Mouse (Mus musculus) brown adipose tissue, adult 24 weeks (tissue): ENCODE results near the gene Arhgef19. TPM values are rescaled to one million over a fixed set of nuclear protein-coding genes. Genes with fewer than 3 reads are reported as not detected.

Experiments
- H3K27ac ChIP-seq: fragments of 200-500 bp; replicated peaks from 2 replicates; pipeline ENCODE4 v1.5.1; 2012; ENCODE audit warnings: low read depth, mild to moderate bottlenecking, low read length
- H3K4me1 ChIP-seq: fragments of 200-500 bp; 2 replicates; pipeline ENCODE4 v1.6.1; 2012; ENCODE audit warnings: low read length, mixed read lengths; ENCODE audit not compliant: control insufficient read depth, insufficient read depth, insufficient read length
- H3K4me3 ChIP-seq: fragments of 200-500 bp; 2 replicates; pipeline ENCODE4 v1.5.1; 2012; ENCODE audit warnings: low read depth, mild to moderate bottlenecking, low read length, moderate library complexity; ENCODE audit not compliant: insufficient read depth
- polyA plus RNA-seq: library from polyadenylated mRNA; stranded (reverse); fragments of >200 nt; gene quantifications from 2 replicates; pipeline ENCODE4 v1.2.4, GENCODE M21; 2012; ENCODE audit not compliant: missing spikeins, insufficient read depth, insufficient read length

The Arhgef19 gene
- polyA plus RNA-seq, 1 experiment, result 3.2 TPM

DNA sequence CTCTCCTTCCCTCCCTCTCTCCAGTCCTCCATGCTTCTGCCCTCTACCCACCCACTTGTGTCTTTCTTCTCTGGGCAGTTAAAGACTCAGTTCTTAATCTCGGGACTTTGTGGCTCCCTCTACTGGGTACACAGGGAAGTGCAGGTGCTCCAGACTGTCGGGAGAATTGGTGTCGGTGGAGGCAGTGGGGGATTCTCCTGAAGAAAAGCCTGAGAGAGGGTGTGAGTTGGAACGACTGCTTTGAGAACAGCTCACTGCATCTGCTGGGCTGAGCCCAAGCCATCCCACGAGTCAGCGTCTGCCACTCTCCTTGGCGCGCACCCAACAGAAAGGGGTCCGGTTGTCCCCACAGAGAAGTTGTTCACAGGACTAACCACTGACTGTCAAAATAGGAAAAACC, 28.5 kb downstream of the Arhgef19 start:
- Histone ChIP-seq H3K4me1 (peaks cover 9% of the 10 kb centered on the region), H3K4me3 (no peak overlapping the region), H3K27ac (no peak overlapping the region)

DNA sequence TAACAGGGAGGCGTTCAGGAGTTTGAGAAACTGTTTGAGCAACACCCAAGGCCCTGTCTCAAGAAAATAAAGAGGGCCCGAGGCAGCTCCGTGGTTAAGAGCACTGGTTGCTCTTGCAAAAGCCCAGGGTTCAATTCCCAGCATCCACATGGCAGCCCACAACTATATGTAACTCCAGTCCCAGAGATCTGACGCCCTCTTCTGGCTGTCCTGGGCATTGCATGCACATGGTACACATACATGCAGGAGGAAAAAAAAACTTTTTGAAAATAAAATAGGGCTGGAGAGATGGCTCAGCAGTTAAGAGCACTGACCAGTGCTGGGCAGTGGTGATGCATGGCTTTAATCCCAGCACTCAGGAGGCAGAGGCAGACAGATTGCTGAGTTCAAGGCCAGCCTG, 29.1 kb downstream of the Arhgef19 start:
- no peak overlapping the region for H3K4me3 ChIP-seq
- H3K27ac ChIP-seq, result no peak overlapping the region
- H3K4me1 ChIP-seq, result peaks cover 9% of the 10 kb centered on the region

DNA sequence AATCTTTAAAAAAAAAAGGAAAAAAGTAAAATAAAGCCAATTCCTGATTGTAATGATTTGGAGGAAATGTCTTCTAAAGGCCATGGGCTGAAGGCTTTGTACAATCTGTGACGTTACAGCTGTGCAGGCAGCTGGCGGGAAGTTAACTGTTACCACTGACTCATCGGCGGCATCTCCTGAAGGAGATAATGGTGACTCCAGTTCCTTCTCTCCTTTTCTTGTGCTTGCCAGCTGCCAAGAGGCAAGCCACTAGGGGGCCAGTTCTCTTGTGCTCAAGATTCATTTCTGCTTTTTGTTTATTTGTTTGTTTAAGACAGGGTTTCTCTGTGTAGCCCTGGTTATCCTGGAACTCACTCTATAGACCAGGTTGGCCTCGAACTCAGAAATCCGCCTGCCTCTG, 29.8 kb downstream of the Arhgef19 start:
- Histone ChIP-seq H3K4me3 (no peak overlapping the region), H3K4me1 (peaks cover 9% of the 10 kb centered on the region), H3K27ac (no peak overlapping the region)

DNA sequence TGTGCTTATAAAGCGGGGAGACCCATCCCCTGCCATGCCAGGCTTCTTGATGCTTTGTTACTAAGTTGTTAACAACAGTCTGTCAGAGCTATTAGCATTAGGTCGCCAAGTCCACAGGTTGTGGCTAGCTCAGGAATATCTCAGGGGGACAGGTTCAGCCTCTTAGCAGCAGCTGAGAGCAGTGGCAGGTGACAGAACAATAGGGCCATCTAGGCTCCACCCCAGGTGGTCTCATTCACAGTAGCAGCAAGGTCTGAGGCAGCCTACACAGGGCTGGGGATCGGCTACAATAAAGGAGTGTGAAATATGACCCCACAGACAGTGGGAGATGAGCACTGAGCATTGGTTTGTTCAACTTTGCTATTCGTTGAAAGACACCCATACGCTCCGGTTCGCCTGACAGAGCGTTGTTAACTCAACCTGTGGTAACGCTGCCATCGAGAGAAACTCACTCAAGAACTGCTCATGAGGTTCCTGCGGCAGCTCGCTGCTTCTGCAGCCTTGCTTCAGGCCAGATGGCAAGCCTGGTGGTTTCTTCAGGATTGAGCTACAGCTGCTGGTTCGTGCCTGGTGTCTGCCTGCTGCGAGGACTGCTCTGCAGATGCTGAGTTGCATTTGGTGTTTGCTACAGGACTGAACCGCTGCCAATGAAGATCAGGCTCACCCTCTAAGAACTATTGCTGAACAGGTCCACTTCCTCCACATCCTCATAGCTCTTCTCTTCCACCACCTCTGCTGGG, 31.1 kb downstream of the Arhgef19 start:
- H3K4me1 ChIP-seq, result peaks cover 9% of the 10 kb centered on the region
- H3K4me3 ChIP-seq, result no peak overlapping the region
- no peak overlapping the region for H3K27ac ChIP-seq

DNA sequence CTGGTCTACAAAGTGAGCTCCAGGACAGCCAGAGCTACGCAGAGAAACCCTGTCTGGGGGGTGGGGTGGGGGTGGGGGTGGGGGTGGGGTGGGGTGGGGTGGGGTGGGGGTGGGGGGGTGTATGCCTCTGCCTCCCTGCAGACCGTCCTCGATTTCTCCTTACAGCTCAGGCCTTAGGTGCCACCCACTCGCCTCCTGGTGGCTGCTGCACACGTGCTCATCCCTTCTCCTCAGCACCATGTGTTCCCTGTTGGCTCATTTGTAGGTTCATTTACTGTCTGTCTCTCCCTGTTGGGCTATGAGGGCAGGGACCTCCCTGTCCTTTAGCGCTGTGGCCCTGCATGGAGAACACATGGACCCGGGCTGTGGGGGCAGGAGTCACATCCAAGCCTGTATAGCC, 31.9 kb downstream of the Arhgef19 start:
- Histone ChIP-seq H3K27ac (no peak overlapping the region), H3K4me1 (peaks cover 9% of the 10 kb centered on the region), H3K4me3 (no peak overlapping the region)

DNA sequence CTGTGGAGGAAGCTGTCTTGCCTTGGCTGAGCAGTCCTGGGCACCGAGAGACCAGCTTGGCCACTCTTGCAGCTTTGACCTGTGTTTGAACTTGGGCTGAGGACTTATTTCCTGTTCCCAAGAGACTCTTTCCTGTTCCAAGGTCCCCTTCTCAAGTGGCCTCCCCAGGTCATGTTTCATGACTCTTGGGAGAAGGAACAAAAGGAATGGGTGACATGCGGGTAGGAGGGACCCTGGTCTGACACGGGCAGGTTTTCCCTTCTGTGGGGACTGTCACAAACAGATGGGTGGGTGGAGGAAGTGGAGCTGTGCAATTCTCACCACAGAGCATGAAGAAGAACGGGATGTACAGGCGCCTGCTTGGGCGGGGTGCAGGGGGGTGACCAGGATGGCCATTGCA, 32.4 kb downstream of the Arhgef19 start:
- Histone ChIP-seq H3K27ac (no peak overlapping the region), H3K4me3 (no peak overlapping the region), H3K4me1 (peaks cover 9% of the 10 kb centered on the region)

DNA sequence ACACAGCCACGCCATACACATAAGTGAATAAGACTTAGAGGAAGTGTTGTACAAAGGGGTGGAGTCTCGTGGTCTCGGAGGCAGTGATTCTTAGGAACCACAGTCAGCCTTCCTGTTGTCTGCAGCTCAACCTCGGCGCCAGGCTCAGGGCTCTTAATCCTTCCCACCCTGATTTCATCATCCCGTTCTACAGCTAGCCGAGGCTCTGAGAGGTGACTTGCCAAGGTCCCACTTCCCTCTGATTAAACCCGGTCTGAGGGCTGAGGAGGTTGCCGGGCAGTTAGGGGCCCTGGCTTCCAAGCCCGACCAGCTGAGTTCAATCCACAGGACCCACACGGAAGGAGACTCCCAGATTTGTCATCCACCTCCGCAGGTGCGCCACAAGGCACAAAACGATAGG, 33.6 kb downstream of the Arhgef19 start:
- Histone ChIP-seq H3K27ac (no peak overlapping the region), H3K4me3 (peak overlapping the region; percentile 36), H3K4me1 (peaks cover 17% of the 10 kb centered on the region)

DNA sequence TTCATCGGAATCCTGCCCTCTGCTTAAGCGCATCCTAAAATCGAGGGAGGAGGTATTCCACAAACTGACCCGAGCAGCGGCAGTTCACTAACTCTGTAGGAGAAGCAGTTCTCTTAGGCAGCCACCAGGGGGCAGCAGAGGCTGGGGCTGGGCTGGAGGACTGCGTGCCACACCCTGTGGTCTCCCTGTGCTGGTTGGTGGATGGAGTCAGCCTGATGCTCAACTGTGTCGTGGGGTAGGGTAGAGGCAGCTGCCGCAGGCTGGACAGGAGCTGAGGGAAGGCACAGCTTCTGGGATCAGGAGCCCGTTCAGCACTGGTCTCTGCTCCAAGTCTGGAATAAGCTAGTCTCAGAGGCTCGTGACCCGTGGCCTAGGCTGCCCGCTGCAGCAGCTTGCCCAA, 34.0 kb downstream of the Arhgef19 start:
- H3K4me3 ChIP-seq, result peak overlapping the region; percentile 36
- no peak overlapping the region for H3K27ac ChIP-seq
- peaks cover 18% of the 10 kb centered on the region for H3K4me1 ChIP-seq

DNA sequence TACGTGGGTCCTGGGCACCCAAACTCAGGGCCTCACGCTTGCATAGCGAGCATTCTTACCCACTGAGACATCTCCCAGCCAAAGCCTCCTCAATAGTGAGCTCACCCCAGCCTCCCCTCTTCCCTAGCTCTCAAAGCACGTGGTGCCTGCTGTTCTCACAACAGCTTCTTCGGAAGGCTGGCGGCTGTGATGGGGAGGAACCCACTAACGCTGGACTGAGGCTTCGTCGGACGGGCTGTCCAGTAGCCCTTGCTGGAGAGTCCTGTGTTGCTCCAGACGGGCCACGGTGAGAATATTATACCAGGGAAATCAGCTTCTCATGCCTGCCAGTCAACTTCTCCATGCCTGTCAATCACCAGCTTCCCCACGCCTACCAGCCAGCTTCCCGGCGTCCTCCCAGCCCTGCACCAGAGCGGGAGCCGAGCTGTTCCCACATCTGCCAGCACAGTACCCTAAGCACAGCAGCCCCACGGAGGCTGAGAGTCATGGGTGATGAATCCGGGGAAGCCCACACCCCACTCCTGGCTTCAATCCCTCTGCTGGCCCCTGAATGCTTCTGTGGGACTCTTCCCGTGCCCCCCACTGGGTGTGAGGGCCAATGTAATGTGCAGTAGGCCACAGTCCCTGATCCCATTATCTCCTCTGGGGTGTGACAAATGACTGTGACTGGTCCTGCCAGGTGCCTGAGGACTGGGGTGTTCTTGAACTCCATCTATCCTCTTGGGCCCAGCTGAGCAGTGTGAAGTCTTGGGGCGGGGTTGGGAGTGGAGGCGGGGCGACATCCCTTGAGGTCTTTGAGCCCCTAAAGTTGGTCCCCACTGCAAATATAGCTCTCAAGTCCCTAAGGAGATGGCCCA, 35.4 kb downstream of the Arhgef19 start:
- Histone ChIP-seq H3K4me3 (no peak overlapping the region), H3K4me1 (peaks cover 18% of the 10 kb centered on the region), H3K27ac (no peak overlapping the region)

DNA sequence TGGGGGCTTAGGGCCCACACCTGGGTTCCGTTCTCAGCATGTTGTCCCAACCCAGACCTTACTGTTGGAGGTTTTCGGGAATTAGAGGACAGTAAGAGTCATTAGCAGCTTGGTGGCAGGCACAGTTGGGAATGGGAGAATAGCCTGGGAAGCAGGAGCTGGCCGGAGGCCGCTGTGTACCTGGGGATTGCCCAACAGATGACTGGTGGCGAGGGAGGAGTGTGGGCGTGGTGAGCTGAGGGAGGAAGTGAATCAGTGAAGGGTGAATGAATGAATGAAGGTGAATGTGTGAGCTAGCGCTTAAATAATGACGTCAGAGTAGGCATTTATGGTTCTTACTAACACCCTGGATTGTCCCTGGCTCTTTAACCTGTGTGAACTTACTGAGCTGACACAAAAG, 37.9 kb downstream of the Arhgef19 start:
- peaks cover 23% of the 10 kb centered on the region for H3K4me1 ChIP-seq
- no peak overlapping the region for H3K4me3 ChIP-seq
- H3K27ac ChIP-seq, result peak overlapping the region; percentile 96

DNA sequence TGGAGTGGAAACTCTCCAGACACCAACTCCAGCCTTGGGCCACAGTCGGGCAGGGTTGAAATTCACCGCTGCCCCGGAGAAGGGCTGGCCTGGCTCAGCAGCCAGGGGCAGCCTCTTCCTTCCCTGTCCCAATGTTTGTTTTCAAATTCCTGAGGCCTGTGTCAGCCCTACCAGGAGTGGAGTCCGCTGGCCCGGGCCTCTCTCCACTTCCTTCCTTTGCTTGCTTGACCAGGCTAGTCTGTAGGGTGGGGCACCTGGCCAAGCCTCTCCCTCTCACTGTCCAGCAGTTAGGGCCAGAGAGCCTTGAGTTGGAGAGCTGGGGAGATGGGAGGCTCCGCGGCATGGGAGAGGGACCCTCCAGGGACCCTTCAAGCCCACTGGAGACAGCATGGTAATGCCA, 38.9 kb downstream of the Arhgef19 start:
- H3K27ac ChIP-seq, result peak overlapping the region; percentile 97
- peaks cover 23% of the 10 kb centered on the region for H3K4me1 ChIP-seq
- H3K4me3 ChIP-seq, result peak overlapping the region; percentile 58

DNA sequence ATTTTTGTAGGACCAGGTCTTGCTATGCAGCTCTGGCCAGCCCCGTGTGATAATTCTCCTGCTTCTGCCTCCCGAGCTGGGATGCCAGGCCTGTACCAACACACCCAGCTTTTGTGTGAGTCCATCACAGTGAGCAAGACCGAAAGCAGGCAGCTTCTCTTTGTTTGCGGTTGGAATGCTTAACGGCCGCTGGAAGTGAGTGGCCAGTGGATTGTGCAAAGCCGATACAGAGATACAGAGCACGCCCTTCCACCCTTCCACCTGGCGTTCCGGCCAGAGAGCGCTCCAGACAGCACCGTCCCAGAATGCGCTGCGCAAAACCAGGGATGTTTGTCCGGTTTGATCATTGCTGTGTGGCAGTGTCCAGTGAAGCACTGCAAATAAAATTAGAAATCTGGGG, 40.0 kb downstream of the Arhgef19 start:
- Histone ChIP-seq H3K4me3 (peak overlapping the region; percentile 58; the same call in 1 of the 2 replicates), H3K27ac (peak overlapping the region; percentile 97), H3K4me1 (peaks cover 23% of the 10 kb centered on the region)

DNA sequence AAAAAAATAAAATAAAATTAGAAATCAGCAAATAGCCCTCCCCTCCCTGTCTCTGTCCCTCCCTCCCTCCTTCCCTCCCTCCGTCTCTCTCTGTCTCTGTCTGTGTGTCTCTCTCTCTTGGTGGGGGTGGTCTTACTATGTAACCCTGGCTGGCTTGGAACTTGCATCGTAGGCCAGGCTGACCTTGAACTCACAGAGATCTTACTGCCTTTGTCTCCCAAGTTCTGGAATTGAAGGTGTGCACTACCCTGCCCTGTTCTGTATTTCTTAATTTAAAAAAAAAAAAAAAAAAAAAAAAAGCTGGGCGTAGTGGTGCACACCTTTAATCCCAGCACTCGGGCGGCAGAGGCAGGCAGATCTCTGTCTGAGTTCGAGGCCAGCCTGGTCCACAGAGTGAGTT, 40.5 kb downstream of the Arhgef19 start:
- no peak overlapping the region for H3K4me3 ChIP-seq
- H3K4me1 ChIP-seq, result peaks cover 23% of the 10 kb centered on the region
- H3K27ac ChIP-seq, result no peak overlapping the region

DNA sequence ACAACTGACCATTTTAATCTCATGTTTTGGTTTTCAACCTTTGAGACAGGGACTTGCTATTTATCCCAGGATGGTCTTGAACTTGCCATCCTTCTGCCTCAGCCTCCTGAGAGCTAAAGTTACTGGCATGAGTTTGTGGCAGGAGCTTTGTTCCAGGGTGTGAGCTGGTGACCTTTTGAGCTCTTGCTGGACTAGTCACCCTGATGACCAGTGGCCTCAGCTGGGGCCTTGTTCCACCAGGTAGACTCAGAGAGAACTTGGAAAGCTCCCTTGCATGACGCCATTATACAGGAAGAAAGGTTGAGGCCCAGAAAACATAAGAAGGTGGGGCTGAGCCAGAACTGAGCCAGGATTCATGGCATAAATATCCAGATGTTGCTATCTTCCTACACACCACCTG, 41.2 kb downstream of the Arhgef19 start:
- Histone ChIP-seq H3K27ac (no peak overlapping the region), H3K4me1 (peaks cover 23% of the 10 kb centered on the region)

DNA sequence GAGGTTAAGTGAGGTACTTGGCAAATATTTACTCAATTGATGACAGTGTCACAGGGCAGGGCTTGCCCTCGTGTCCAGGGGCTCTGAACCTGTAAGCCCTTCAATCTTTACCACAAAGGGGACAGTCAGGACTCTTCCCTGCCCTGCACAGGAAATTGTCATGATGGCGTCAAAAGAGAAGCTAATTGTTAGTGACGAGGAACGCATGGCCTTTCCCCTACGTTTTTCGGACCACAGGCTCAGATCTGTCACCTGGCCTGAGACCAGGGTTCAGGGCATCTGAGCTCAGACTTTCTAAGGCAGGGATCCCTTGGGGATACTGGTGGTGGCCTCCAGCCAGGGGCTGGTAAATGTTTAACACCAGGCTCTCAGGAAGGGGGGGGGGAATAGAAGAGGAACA, 41.9 kb downstream of the Arhgef19 start:
- H3K27ac ChIP-seq, result no peak overlapping the region
- no peak overlapping the region for H3K4me3 ChIP-seq
- peaks cover 25% of the 10 kb centered on the region for H3K4me1 ChIP-seq

More for the DNA sequence above, 41.2 kb downstream of the Arhgef19 start:
- no peak overlapping the region for H3K4me3 ChIP-seq

DNA sequence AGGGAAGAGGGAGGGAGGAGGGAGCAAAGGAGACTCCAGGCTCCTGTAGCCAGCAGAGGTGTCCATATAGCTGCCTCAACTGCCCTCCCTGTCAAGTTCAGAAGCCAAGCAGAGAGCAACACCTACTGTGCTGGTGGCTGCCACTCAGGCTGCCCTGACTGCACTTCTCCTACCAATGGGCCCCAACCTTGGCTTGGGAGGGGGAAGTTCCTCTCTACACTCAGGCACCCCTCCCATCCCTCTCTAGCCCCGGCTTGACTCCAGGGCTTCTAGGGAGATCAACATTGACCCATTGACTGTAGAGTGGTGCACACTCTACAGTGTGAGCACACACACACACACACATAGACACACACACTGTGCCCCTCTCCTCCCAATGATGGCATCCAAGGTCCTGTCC, 42.3 kb downstream of the Arhgef19 start:
- H3K27ac ChIP-seq, result no peak overlapping the region

More for the DNA sequence above, 42.3 kb downstream of the Arhgef19 start:
- Histone ChIP-seq H3K4me3 (no peak overlapping the region), H3K4me1 (peaks cover 25% of the 10 kb centered on the region)
